Mouse (Mus musculus) stomach, postnatal 0 days (tissue): ENCODE measurements around the gene Olfml1.

Source experiments
- CTCF ChIP-seq: IDR thresholded peaks from 2 replicates; pipeline ENCODE4 v1.5.1; 2016; ENCODE audit warnings: antibody characterized with exemption, low read depth, mild to moderate bottlenecking, moderate library complexity
- EP300 ChIP-seq: optimal IDR thresholded peaks from 2 replicates; pipeline ENCODE3; 2016; ENCODE audit warnings: antibody characterized with exemption

DNA sequence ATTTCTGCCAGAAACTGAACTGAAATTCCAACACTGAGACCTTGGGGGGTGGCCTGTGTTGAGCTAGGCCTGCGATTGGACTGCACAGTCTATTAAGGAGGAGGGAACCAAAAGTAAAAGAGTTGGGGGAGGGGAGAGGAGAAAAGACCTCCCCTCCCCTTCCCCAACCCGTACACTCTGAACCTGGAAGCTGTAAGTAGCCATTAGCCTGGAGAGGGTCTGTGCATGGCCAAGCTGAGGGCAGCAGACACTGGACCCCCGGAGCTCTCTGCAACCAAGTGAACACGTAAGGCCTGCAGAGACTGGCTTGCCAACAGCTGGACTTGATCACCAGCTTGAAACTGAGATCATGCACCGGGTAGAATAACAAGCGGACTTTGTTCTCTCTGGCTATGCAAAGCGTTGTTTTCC, at the start of gene Olfml1:
- TF ChIP-seq CTCF: no peak
- TF ChIP-seq EP300: no peak
